Mouse (Mus musculus) limb, embryonic 12.5 days (tissue): Measurements from ENCODE around the gene Arfgap3. TPM values are rescaled to one million over a fixed set of nuclear protein-coding genes. Genes with fewer than 3 reads are reported as not detected.
"Not testable (repeated sequence)": the region's sequence is repeated elsewhere in the genome, so short reads cannot be mapped to it uniquely, and the experiment has no call there.

Experiments
- ATAC-seq: fragments of 200-750 bp; cut with Nextera tagmentation; 2 replicates; pipeline ENCODE4 v1.8.0; 2017; ENCODE audit warnings: low read depth, moderate TSS enrichment; ENCODE audit not compliant: insufficient number of reproducible peaks, insufficient read depth, low FRiP score, low TSS enrichment
- H3K27ac ChIP-seq: fragments of 300-500 bp; sonication (generic); 2 replicates; pipeline ENCODE4 v1.5.1; 2016; ENCODE audit warnings: mild to moderate bottlenecking, moderate library complexity
- H3K27me3 ChIP-seq: fragments of 300-500 bp; sonication (generic); 2 replicates; pipeline ENCODE4 v1.6.1; 2016; ENCODE audit warnings: mild to moderate bottlenecking, moderate library complexity
- H3K36me3 ChIP-seq: fragments of 300-500 bp; sonication (generic); 2 replicates; pipeline ENCODE4 v1.6.1; 2016; ENCODE audit warnings: mild to moderate bottlenecking, moderate library complexity
- H3K4me1 ChIP-seq: fragments of 300-500 bp; sonication (generic); replicated peaks from 2 replicates; pipeline ENCODE4 v1.6.1; 2016
- H3K4me2 ChIP-seq: fragments of 300-500 bp; sonication (generic); 2 replicates; pipeline ENCODE4 v1.6.1; 2016; ENCODE audit warnings: mild to moderate bottlenecking, moderate library complexity
- H3K4me3 ChIP-seq: fragments of 300-500 bp; sonication (generic); replicated peaks from 2 replicates; pipeline ENCODE4 v1.5.1; 2016; ENCODE audit warnings: mild to moderate bottlenecking
- H3K9ac ChIP-seq: fragments of 300-500 bp; sonication (generic); replicated peaks from 2 replicates; pipeline ENCODE4 v1.6.1; 2016; ENCODE audit warnings: mild to moderate bottlenecking, moderate library complexity
- H3K9me3 ChIP-seq: fragments of 300-500 bp; sonication (generic); 2 replicates; pipeline ENCODE4 v1.6.1; 2016; ENCODE audit warnings: mild to moderate bottlenecking, moderate library complexity
- WGBS: fragments of 180-500 bp; shearing (Covaris S2); methylation state at CpG from one replicate; pipeline ENCODE4 v1.1.7; 2016; 5-methylcytosine and 5-hydroxymethylcytosine counted together
- polyA plus RNA-seq: library from polyadenylated mRNA; unstranded; fragments of >200 nt; fragmentation: Nextera tagmentation; extraction: Ambion mirVana; gene quantifications from 2 replicates; pipeline ENCODE4 v1.2.1, GENCODE M21; 2016

Arfgap3 gene
- polyA plus RNA-seq, 1 experiment from 2014 or later: 40.3 TPM

GRCm38 (mm10) chr15:83366933-83367552, 17.0 kb upstream of the Arfgap3 start:
- 20% methylated on average over 58 of the region's 58 CpGs for WGBS

GRCm38 (mm10) chr15:83365697-83366096, 15.7 kb upstream of the Arfgap3 start:
- no peak for ATAC-seq
- no peak overlapping the region for H3K27ac ChIP-seq
- H3K9me3 ChIP-seq: no peaks in the 10 kb centered on the region
- H3K4me2 ChIP-seq: no peak overlapping the region
- H3K4me1 ChIP-seq: peaks cover 6% of the 10 kb centered on the region; the same call in 1 of the 2 replicates
- H3K27me3 ChIP-seq: peaks cover 14% of the 10 kb centered on the region
- no peak overlapping the region for H3K9ac ChIP-seq
- H3K4me3 ChIP-seq: no peak overlapping the region
- H3K36me3 ChIP-seq: no peaks in the 10 kb centered on the region

More at GRCm38 (mm10) chr15:83366933-83367552, 17.0 kb upstream of the Arfgap3 start:
- peak overlapping the region; percentile 58 for H3K4me2 ChIP-seq
- H3K27ac ChIP-seq: no peak overlapping the region
- H3K27me3 ChIP-seq: peaks cover 14% of the 10 kb centered on the region
- H3K36me3 ChIP-seq: no peaks in the 10 kb centered on the region
- no peaks in the 10 kb centered on the region for H3K9me3 ChIP-seq
- peak overlapping the region; percentile 37 for H3K4me3 ChIP-seq
- H3K4me1 ChIP-seq: peaks cover 6% of the 10 kb centered on the region; the same call in 1 of the 2 replicates
- peak; percentile 86; the same call in 1 of the 2 replicates for ATAC-seq
- H3K9ac ChIP-seq: no peak overlapping the region

GRCm38 (mm10) chr15:83364194-83364593, 14.1 kb upstream of the Arfgap3 start:
- no peak overlapping the region for H3K4me2 ChIP-seq
- no peak overlapping the region for H3K4me3 ChIP-seq
- no peaks in the 10 kb centered on the region for H3K36me3 ChIP-seq
- no peak overlapping the region for H3K9ac ChIP-seq
- peaks cover 14% of the 10 kb centered on the region for H3K27me3 ChIP-seq
- peaks cover 6% of the 10 kb centered on the region; the same call in 1 of the 2 replicates for H3K4me1 ChIP-seq
- WGBS: 77% methylated on average over 3 of the region's 3 CpGs
- H3K27ac ChIP-seq: no peak overlapping the region
- no peak for ATAC-seq
- no peaks in the 10 kb centered on the region for H3K9me3 ChIP-seq

- not testable (repeated sequence) for H3K36me3 ChIP-seq, H3K9me3 ChIP-seq, ATAC-seq, H3K4me3 ChIP-seq, H3K9ac ChIP-seq, H3K4me2 ChIP-seq, H3K27ac ChIP-seq, H3K4me1 ChIP-seq
- H3K27me3 ChIP-seq: peaks cover 14% of the 10 kb centered on the region
- WGBS: 82% methylated on average over 1 of the region's 1 CpGs
Measured at GRCm38 (mm10) chr15:83362813-83363212, 12.8 kb upstream of the Arfgap3 start.

- H3K9ac ChIP-seq, H3K36me3 ChIP-seq, ATAC-seq, H3K4me1 ChIP-seq, H3K4me2 ChIP-seq, H3K27me3 ChIP-seq, H3K9me3 ChIP-seq, H3K27ac ChIP-seq, H3K4me3 ChIP-seq: not testable (repeated sequence)
- WGBS: 69% methylated on average over 5 of the region's 5 CpGs
Measured at GRCm38 (mm10) chr15:83360899-83361298, 10.9 kb upstream of the Arfgap3 start.

- no peak for ATAC-seq
- 84% methylated on average over 3 of the region's 3 CpGs for WGBS
Measured at GRCm38 (mm10) chr15:83360140-83360539, 10.1 kb upstream of the Arfgap3 start.

GRCm38 (mm10) chr15:83358476-83358875, 8.4 kb upstream of the Arfgap3 start:
- Histone ChIP-seq H3K4me1 (no peaks in the 10 kb centered on the region), H3K4me2 (no peak overlapping the region), H3K36me3 (no peaks in the 10 kb centered on the region), H3K9ac (no peak overlapping the region), H3K27me3 (no peaks in the 10 kb centered on the region), H3K4me3 (no peak overlapping the region), H3K9me3 (no peaks in the 10 kb centered on the region), H3K27ac (no peak overlapping the region)
- 100% methylated on average over 1 of the region's 1 CpGs for WGBS
- ATAC-seq: no peak

More at GRCm38 (mm10) chr15:83360140-83360539, 10.1 kb upstream of the Arfgap3 start:
- no peak overlapping the region for H3K9ac ChIP-seq
- no peaks in the 10 kb centered on the region for H3K27me3 ChIP-seq
- H3K27ac ChIP-seq: no peak overlapping the region
- H3K4me3 ChIP-seq: no peak overlapping the region
- H3K4me1 ChIP-seq: no peaks in the 10 kb centered on the region
- H3K4me2 ChIP-seq: no peak overlapping the region
- no peaks in the 10 kb centered on the region for H3K36me3 ChIP-seq
- no peaks in the 10 kb centered on the region for H3K9me3 ChIP-seq

- Histone ChIP-seq H3K9ac (no peak overlapping the region), H3K4me3 (no peak overlapping the region), H3K4me2 (no peak overlapping the region), H3K27ac (no peak overlapping the region), H3K9me3 (no peaks in the 10 kb centered on the region), H3K4me1 (peaks cover 10% of the 10 kb centered on the region), H3K27me3 (no peaks in the 10 kb centered on the region), H3K36me3 (peaks cover 7% of the 10 kb centered on the region; the same call in 1 of the 2 replicates)
- WGBS: 86% methylated on average over 4 of the region's 4 CpGs
- ATAC-seq: no peak
Measured at GRCm38 (mm10) chr15:83351546-83351945, 1.5 kb upstream of the Arfgap3 start.

- Histone ChIP-seq H3K4me1 (peaks cover 10% of the 10 kb centered on the region), H3K27ac (no peak overlapping the region), H3K4me2 (peak overlapping the region; percentile 91), H3K27me3 (no peaks in the 10 kb centered on the region), H3K4me3 (peak overlapping the region; percentile 83), H3K9me3 (no peaks in the 10 kb centered on the region), H3K36me3 (peaks cover 13% of the 10 kb centered on the region; the same call in 1 of the 2 replicates), H3K9ac (no peak overlapping the region)
- 58% methylated on average over 2 of the region's 2 CpGs for WGBS
- ATAC-seq: no peak
Measured at GRCm38 (mm10) chr15:83350859-83351258, 812 bp upstream of the Arfgap3 start.

GRCm38 (mm10) chr15:83349225-83349953, 658 bp downstream of the Arfgap3 start:
- Histone ChIP-seq H3K9me3 (no peaks in the 10 kb centered on the region), H3K4me3 (peak overlapping the region; percentile 83), H3K27ac (peak overlapping the region; percentile 53; the same call in 1 of the 2 replicates), H3K27me3 (no peaks in the 10 kb centered on the region), H3K36me3 (peaks cover 14% of the 10 kb centered on the region; the same call in 1 of the 2 replicates), H3K4me2 (peak overlapping the region; percentile 91), H3K4me1 (peaks cover 11% of the 10 kb centered on the region), H3K9ac (peak overlapping the region; percentile 90)
- peak; percentile 27; the same call in 1 of the 2 replicates for ATAC-seq
- 17% methylated on average over 8 of the region's 8 CpGs for WGBS

GRCm38 (mm10) chr15:83348747-83349146, 1.3 kb downstream of the Arfgap3 start:
- Histone ChIP-seq H3K36me3 (peaks cover 14% of the 10 kb centered on the region; the same call in 1 of the 2 replicates), H3K9me3 (no peaks in the 10 kb centered on the region), H3K4me3 (peak overlapping the region; percentile 83), H3K27ac (no peak overlapping the region), H3K9ac (peak overlapping the region; percentile 90; the same call in 1 of the 2 replicates), H3K27me3 (no peaks in the 10 kb centered on the region), H3K4me1 (peaks cover 15% of the 10 kb centered on the region), H3K4me2 (peak overlapping the region; percentile 91)
- ATAC-seq: no peak
- 62% methylated on average over 4 of the region's 4 CpGs for WGBS
